Mouse (Mus musculus) small intestine, adult 2 months (tissue): ENCODE measurements around the gene Sec31a.

Experiments used
- CTCF ChIP-seq: fragments of 200-500 bp; IDR thresholded peaks from 2 replicates; pipeline ENCODE4 v1.5.1; 2012; ENCODE audit warnings: low read depth, mild to moderate bottlenecking, control low read depth, inconsistent platforms, low read length, moderate library complexity, mixed read lengths; ENCODE audit not compliant: insufficient replicate concordance, insufficient read length; ENCODE audit errors: extremely low read depth
- POLR2A ChIP-seq: fragments of 200-500 bp; IDR thresholded peaks from 2 replicates; pipeline ENCODE4 v1.6.1; 2012; ENCODE audit warnings: low read depth, mild to moderate bottlenecking, control low read depth, inconsistent platforms, low read length, moderate library complexity

DNA sequence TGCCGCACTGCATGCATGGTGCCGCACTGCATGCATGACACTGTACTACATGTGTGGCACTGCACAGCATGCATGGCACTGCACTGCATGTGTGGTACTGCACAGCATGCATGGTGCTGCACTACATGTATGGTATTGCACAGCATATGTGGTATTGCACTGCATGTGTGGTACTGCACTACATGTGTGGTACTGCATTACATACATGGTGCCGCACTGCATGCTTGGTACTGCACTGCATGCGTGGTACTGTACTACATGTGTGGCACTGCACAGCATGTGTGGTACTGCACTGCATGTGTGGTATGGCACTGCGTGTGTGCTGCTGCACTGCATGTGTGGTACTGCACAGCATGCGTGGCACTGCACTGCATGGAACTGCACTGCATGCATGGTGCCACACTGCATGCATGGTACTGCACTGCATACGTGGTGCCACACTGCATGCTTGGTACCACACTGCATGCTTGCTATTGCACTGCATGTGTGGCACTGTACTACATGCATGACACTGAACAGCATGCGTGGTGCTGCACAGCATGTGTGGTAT lies 65.1 kb downstream of the Sec31a start:
- no peak for TF ChIP-seq CTCF
- no peak for TF ChIP-seq POLR2A
